Mouse (Mus musculus) cortical plate, adult 2 months (tissue): ENCODE measurements around the gene Cryzl1. TPM values are rescaled to one million over a fixed set of nuclear protein-coding genes. Genes with fewer than 3 reads are reported as not detected.

ENCODE experiments used
- H3K27ac ChIP-seq: fragments of 200-500 bp; 2 replicates; pipeline ENCODE4 v1.5.1; 2012; ENCODE audit warnings: low read length, control low read depth, inconsistent platforms; ENCODE audit not compliant: insufficient read depth
- H3K4me1 ChIP-seq: fragments of 200-500 bp; 2 replicates; pipeline ENCODE4 v1.6.1; 2011; ENCODE audit warnings: low read length; ENCODE audit not compliant: control insufficient read depth, insufficient read depth
- H3K4me3 ChIP-seq: fragments of 200-500 bp; 2 replicates; pipeline ENCODE4 v1.5.1; 2011; ENCODE audit warnings: mild to moderate bottlenecking, low read length, control low read depth; ENCODE audit not compliant: insufficient read depth
- CTCF ChIP-seq: fragments of 200-500 bp; IDR thresholded peaks from 2 replicates; pipeline ENCODE4 v1.5.1; 2011; ENCODE audit warnings: mild to moderate bottlenecking, control low read depth, low read length; ENCODE audit not compliant: insufficient read depth; ENCODE audit errors: extremely low read depth
- POLR2A ChIP-seq: fragments of 200-500 bp; IDR thresholded peaks from 2 replicates; pipeline ENCODE4 v1.6.1; 2011; ENCODE audit warnings: mild to moderate bottlenecking, low read length, control low read depth; ENCODE audit not compliant: insufficient read depth; ENCODE audit errors: extremely low read depth
- polyA plus RNA-seq: library from polyadenylated mRNA; depleted of rRNA; stranded (reverse); fragments of >200 nt; gene quantifications from 2 replicates; pipeline ENCODE4 v1.2.3, GENCODE M21; 2012

The Cryzl1 gene
- polyA plus RNA-seq, 1 experiment, result 118 TPM

DNA sequence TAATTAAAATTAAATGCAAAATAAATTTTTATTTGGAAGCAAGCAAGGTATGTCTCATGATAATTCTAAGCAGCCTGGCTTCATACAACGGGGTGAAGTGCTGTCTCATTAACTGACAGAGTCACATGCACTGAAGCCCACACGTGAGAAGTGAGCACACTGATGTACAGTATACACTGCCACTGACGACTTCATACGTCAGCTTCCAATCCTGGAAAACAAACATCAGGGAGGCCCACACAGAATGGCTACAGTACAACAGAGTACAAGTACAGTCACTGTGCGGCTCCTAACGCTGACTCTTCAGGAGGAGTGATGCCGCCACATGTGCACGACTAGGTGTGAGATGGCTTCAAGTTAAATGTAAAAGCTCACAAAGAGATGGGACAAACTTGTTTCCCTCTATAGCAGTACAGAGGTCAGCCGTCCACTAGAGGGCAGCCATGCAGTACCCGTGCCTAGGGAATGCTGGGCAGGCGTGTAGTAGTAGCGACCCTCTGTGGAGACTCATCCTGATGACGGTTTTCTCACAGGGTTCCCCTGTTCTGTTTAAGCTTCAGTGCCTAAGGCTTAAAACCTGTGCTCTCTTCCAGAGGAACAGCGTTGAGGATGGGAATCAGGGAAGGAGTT is 34.2 kb downstream of the Cryzl1 start:
- H3K4me3 ChIP-seq, result no peak overlapping the region
- TF ChIP-seq POLR2A, result no peak
- peak; percentile 83 for TF ChIP-seq CTCF
- H3K4me1 ChIP-seq, result no peaks in the 10 kb centered on the region; the same call in 1 of the 2 replicates
- no peak overlapping the region for H3K27ac ChIP-seq

DNA sequence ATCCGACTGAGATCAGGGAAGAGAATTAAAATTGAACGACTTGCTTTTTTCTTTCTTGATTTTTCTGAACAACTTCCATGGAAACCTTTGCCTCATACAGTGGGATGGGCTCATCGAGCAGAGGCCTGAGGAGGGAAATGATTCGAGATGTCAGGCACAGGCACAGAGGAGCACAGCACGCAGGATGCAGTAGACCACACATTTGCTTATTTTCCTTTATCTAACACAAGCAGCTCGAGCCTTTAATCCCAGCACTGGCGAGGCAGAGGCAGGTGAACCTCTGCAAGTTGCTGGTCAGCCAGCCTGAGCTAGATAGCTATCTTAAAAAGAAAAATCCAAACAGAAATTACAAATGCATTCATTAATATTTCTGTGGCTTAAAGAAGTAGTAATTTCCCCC is 39.0 kb downstream of the Cryzl1 start:
- Histone ChIP-seq H3K27ac (no peak overlapping the region), H3K4me3 (no peak overlapping the region; the same call in 1 of the 2 replicates), H3K4me1 (no peaks in the 10 kb centered on the region; the same call in 1 of the 2 replicates)
- TF ChIP-seq POLR2A, result no peak
- no peak for TF ChIP-seq CTCF

DNA sequence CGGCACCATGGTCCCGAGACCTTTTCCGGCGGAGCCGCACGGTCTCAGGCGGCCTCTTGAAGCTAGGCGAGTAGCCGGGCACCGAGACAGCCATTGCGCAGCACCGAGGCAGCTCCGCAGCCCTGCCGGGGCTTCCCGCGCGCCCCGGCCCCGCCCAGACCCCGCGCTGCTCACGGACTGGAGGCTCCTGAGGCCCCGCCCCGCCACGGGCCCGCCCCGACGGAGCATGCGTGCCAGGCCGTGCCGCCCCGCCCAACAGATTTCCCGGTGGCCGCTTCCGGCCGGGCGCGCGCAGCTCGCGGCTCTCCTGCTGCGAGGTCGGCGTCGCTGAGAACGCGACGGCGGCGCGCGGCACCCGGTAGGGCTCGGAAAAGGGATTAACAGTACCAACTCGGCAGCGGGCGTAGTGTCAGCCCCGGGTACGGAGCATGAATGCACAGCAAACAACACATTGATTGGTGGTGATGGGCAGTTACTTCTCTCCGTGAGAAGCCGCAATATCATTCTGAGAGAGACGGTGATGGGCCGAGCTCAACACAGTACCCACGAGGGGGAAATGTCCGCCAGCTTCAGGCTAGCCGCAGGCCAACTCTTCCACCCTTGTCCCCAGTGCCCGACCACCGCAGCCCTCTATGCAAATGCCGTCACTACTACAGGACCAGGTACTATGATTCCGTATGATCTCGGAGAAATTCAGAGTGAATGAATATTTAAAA is 40.0 kb downstream of the Cryzl1 start, which contains the start of gene Donson:
Gene Donson (minus strand): TSS at position 152 of the 716 bp plus-strand sequence.
- H3K4me3 ChIP-seq, result peak within 1 kb of the TSS; percentile 72
- TF ChIP-seq CTCF (no peak), POLR2A (peak; percentile 61; the same call in 1 of the 2 replicates)
- peak within 1 kb of the TSS; percentile 19 for H3K27ac ChIP-seq
- no peaks in the 10 kb centered on the region; the same call in 1 of the 2 replicates for H3K4me1 ChIP-seq

DNA sequence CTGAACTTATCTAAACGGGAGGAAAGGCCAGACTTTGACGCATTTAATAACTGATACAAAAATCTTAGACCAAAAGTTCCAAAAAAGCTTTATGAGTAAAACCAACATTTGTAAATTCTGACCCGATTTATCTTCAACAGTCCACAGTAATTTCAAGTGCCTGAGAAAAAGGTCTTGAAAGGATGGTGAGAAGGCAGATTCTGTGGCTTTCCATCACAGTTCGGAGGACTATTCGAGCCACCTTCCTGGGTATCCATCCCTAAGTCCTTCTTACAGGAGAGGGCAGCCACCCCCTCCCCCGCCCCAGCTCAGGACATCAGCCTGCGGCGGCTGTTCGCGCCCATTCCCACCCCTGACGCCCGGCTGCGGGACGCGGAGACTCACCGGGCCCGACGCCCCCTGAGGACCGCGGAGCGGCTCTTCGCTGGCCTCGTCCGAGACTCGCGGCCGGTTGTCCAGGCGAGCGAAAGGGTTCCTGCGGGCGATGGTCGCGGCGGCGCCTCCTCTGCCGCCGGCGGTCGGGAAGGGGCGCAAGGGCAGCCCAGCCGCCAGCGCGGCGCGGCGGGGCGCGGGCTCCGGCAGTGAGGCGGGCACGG is 40.7 kb downstream of the Cryzl1 start:
- H3K4me3 ChIP-seq, result peak overlapping the region; percentile 72
- H3K27ac ChIP-seq, result peak overlapping the region; percentile 19; the same call in 1 of the 2 replicates
- TF ChIP-seq CTCF (no peak), POLR2A (no peak)
- no peaks in the 10 kb centered on the region; the same call in 1 of the 2 replicates for H3K4me1 ChIP-seq

DNA sequence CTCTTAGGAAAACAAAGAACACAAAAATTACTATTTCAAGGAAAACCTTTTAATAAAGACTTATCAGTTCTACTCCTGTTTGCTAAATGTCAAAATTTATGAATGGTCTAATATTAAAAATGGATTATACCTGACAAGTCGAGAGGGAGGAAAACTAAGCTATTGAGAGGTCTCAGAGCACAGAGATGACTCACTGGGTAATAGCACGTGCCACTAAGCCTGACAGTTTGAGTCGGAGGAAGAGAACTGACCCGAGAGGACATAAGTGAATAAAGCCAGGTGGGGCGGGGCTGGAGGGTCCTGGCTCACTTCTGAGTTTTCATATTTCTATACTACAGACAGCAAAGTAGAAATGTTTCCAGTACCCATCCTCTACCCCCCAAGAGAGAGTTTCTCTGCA is 42.4 kb downstream of the Cryzl1 start:
- TF ChIP-seq CTCF (no peak), POLR2A (no peak)
- Histone ChIP-seq H3K4me1 (no peaks in the 10 kb centered on the region; the same call in 1 of the 2 replicates), H3K27ac (no peak overlapping the region), H3K4me3 (no peak overlapping the region)

DNA sequence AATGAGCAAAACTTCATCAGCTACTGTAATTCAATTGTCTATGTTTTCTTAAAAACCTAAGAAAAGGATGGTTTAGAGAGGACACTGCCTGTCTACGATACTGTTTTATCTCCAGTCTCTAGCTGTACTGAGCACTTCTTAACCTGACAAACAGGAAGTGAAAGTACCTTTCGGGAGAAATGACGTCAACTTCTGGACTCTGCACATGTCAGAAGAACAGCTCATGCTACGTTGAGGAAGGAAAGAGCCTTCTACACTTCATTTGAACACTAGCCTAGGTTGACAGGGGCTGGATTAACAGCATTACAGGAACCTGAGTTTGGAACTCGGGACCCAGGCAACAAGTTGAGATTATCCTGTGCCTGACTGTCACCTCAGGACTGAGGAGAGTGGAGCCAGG is 43.2 kb downstream of the Cryzl1 start:
- Histone ChIP-seq H3K4me3 (no peak overlapping the region), H3K27ac (no peak overlapping the region), H3K4me1 (no peaks in the 10 kb centered on the region; the same call in 1 of the 2 replicates)
- TF ChIP-seq POLR2A, result no peak
- no peak for TF ChIP-seq CTCF

DNA sequence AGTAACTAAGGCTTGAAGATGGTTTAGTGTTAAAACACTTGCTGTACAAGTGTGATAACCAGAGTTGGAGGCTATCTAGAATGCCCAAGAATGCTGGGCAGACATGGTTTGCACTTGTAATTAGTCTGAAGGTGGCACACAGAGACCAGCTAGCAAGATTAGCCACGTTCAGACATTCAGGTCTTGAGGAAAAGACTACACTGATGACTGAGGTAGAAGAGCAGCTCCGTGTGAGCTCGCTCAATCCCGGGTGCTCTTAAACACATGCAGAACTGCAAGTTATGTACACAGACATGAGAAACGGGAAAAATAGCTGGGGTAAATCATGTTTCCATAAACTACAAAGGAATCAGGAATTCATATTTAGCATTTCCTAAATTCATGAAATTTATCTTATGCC is 48.1 kb downstream of the Cryzl1 start:
- no peak for TF ChIP-seq CTCF
- no peak for TF ChIP-seq POLR2A
- H3K4me1 ChIP-seq, result no peaks in the 10 kb centered on the region
- H3K27ac ChIP-seq, result no peak overlapping the region
- no peak overlapping the region for H3K4me3 ChIP-seq

DNA sequence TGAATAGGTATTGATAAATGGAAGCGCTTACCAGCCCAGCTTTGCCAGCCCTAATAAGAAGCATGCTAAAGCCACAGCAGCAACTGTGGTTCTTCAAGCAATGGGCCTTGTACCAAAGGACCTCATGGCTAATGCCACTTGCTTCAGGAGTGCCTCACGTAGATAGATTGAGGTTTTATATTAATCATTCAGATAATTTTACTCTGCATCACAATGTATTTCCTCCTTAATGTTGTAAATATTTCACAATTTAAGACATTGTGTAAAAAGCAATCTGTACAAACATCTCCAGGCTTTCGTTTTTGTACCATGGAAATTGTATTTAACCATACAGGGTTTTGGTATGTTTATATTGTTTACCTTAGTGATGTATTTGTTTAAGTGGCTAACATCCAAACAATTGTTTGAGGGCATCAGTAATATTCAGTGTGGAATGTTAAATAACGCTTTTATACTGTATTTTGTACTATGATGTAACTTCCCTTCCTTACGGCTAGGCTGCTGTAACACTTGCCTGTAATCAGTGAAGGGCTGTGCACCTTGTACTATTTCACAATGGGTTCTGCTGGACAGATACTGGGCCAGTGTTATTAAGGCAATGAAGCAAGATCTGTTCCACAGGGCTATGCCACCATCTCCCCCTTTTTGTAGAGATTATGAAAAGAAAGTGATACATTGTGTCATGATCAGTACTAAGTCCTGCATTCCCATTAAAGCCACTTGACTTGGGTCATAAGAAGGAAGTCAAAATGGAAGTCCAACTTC is 50.4 kb downstream of the Cryzl1 start:
- TF ChIP-seq CTCF, result no peak
- TF ChIP-seq POLR2A, result no peak
- Histone ChIP-seq H3K4me1 (no peaks in the 10 kb centered on the region), H3K27ac (no peak overlapping the region), H3K4me3 (no peak overlapping the region)

DNA sequence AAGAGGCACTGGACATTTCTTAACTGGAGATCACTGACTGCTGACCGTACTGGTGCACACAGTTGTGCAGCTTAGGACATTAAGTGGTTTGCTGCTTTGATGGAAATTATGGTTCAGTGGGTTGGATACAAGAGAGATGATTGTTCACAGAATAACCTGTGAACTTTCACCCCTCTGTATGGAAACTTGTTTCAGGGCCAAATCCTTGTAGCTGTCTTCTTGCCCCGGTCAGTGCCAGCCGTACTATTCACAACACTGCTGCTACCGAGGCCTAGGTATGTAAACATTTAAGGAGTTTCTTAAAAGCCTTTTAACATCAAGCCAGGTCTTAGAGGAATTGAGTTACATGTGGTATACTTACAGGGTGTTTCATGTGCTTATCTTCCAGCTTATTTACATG is 54.3 kb downstream of the Cryzl1 start:
- H3K27ac ChIP-seq, result no peak overlapping the region
- H3K4me1 ChIP-seq, result no peaks in the 10 kb centered on the region
- no peak overlapping the region for H3K4me3 ChIP-seq
- no peak for TF ChIP-seq POLR2A
- no peak for TF ChIP-seq CTCF
